Mouse (Mus musculus) bone marrow, adult 2 months (tissue): ENCODE results near the gene Adprhl2. TPM values are rescaled to one million over a fixed set of nuclear protein-coding genes. Genes with fewer than 3 reads are reported as not detected.

Experiments used
- H3K27ac ChIP-seq: fragments of 200-500 bp; 2 replicates; pipeline ENCODE4 v1.5.1; 2012; ENCODE audit warnings: low read depth, mild to moderate bottlenecking, control low read depth, inconsistent platforms, low read length; ENCODE audit not compliant: control insufficient read depth, poor library complexity, insufficient read depth
- H3K4me1 ChIP-seq: fragments of 200-500 bp; 2 replicates; pipeline ENCODE4 v1.6.1; 2011; ENCODE audit warnings: low read length; ENCODE audit not compliant: control insufficient read depth, insufficient read depth
- H3K4me3 ChIP-seq: fragments of 200-500 bp; replicated peaks from 2 replicates; pipeline ENCODE3; 2011; ENCODE audit warnings: mild to moderate bottlenecking, low read depth, low read length, control low read depth; ENCODE audit not compliant: control insufficient read depth
- CTCF ChIP-seq: fragments of 200-500 bp; IDR thresholded peaks from 2 replicates; pipeline ENCODE4 v1.5.1; 2011; ENCODE audit warnings: low read length, control low read depth; ENCODE audit not compliant: control insufficient read depth, insufficient read depth
- POLR2A ChIP-seq: fragments of 200-500 bp; IDR thresholded peaks from 2 replicates; pipeline ENCODE4 v1.6.1; 2011; ENCODE audit warnings: low read depth, mild to moderate bottlenecking, control low read depth, low read length, borderline replicate concordance; ENCODE audit not compliant: control insufficient read depth
- WGBS: fragments of 180-500 bp; shearing (Covaris S2); methylation state at CpG from one replicate; pipeline ENCODE4 v1.1.7; 2018; 5-methylcytosine and 5-hydroxymethylcytosine counted together
- polyA plus RNA-seq: library from polyadenylated mRNA; stranded (reverse); fragments of >200 nt; gene quantifications from 2 replicates; pipeline ENCODE4 v1.2.4, GENCODE M21; 2011; ENCODE audit warnings: low replicate concordance; ENCODE audit not compliant: missing spikeins, insufficient read depth, insufficient read length

Adprhl2 gene
- polyA plus RNA-seq, 1 experiment, result 20.2 TPM

GRCm38 (mm10) chr4:126283582-126283981 lies 37.9 kb downstream of the Adprhl2 start:
- no peak for TF ChIP-seq POLR2A
- TF ChIP-seq CTCF, result no peak
- no peak overlapping the region for H3K4me3 ChIP-seq
- 73% methylated on average over 8 of the region's 8 CpGs for WGBS
- H3K4me1 ChIP-seq, result no peaks in the 10 kb centered on the region; the same call in none of the 2 replicates
- H3K27ac ChIP-seq, result no peak overlapping the region

GRCm38 (mm10) chr4:126281706-126282105 lies 39.8 kb downstream of the Adprhl2 start:
- no peak overlapping the region for H3K4me3 ChIP-seq
- H3K27ac ChIP-seq, result no peak overlapping the region
- 84% methylated on average over 9 of the region's 9 CpGs for WGBS
- no peak for TF ChIP-seq POLR2A
- TF ChIP-seq CTCF, result no peak
- no peaks in the 10 kb centered on the region; the same call in none of the 2 replicates for H3K4me1 ChIP-seq

GRCm38 (mm10) chr4:126278961-126279360 lies 42.5 kb downstream of the Adprhl2 start:
- 83% methylated on average over 9 of the region's 9 CpGs for WGBS
- TF ChIP-seq CTCF (no peak), POLR2A (no peak)
- Histone ChIP-seq H3K27ac (no peak overlapping the region), H3K4me1 (no peaks in the 10 kb centered on the region; the same call in 1 of the 2 replicates), H3K4me3 (no peak overlapping the region)

GRCm38 (mm10) chr4:126278565-126278915 lies 43.0 kb downstream of the Adprhl2 start:
- no peaks in the 10 kb centered on the region for H3K4me1 ChIP-seq
- 83% methylated on average over 9 of the region's 9 CpGs for WGBS
- TF ChIP-seq POLR2A (no peak), CTCF (no peak)

GRCm38 (mm10) chr4:126277906-126278564 lies 43.5 kb downstream of the Adprhl2 start:
- Histone ChIP-seq H3K27ac (no peak overlapping the region), H3K4me3 (no peak overlapping the region), H3K4me1 (no peaks in the 10 kb centered on the region)
- 17% methylated on average over 13 of the region's 13 CpGs for WGBS
- TF ChIP-seq CTCF, result peak; percentile 65
- TF ChIP-seq POLR2A, result no peak

More at GRCm38 (mm10) chr4:126278565-126278915, 43.0 kb downstream of the Adprhl2 start:
- no peak overlapping the region for H3K27ac ChIP-seq
- H3K4me3 ChIP-seq, result no peak overlapping the region

GRCm38 (mm10) chr4:126275681-126276131 lies 45.8 kb downstream of the Adprhl2 start:
- no peak for TF ChIP-seq POLR2A
- TF ChIP-seq CTCF, result no peak
- no peak overlapping the region for H3K4me3 ChIP-seq
- no peaks in the 10 kb centered on the region for H3K4me1 ChIP-seq
- H3K27ac ChIP-seq, result no peak overlapping the region
- WGBS, result 89% methylated on average over 13 of the region's 13 CpGs

GRCm38 (mm10) chr4:126275081-126275480 lies 46.4 kb downstream of the Adprhl2 start:
- H3K27ac ChIP-seq, result no peak overlapping the region
- 88% methylated on average over 4 of the region's 4 CpGs for WGBS
- H3K4me3 ChIP-seq, result no peak overlapping the region
- no peak for TF ChIP-seq CTCF
- TF ChIP-seq POLR2A, result no peak
- no peaks in the 10 kb centered on the region for H3K4me1 ChIP-seq

- TF ChIP-seq POLR2A (no peak), CTCF (no peak)
- Histone ChIP-seq H3K27ac (no peak overlapping the region), H3K4me1 (no peaks in the 10 kb centered on the region), H3K4me3 (no peak overlapping the region)
- WGBS, result 90% methylated on average over 13 of the region's 13 CpGs
Measured at GRCm38 (mm10) chr4:126273753-126274152, 47.8 kb downstream of the Adprhl2 start.

GRCm38 (mm10) chr4:126269292-126269691 lies 52.2 kb downstream of the Adprhl2 start:
- 76% methylated on average over 3 of the region's 3 CpGs for whole genome bisulfite sequencing

More at GRCm38 (mm10) chr4:126269292-126269691, 52.2 kb downstream of the Adprhl2 start:
- TF ChIP-seq POLR2A, result no peak
- TF ChIP-seq CTCF, result no peak
- Histone ChIP-seq H3K4me3 (no peak overlapping the region), H3K4me1 (no peaks in the 10 kb centered on the region), H3K27ac (no peak overlapping the region)

Other genes with a start within 250 kb of the Adprhl2 start
- 6.6 and 21.2 TPM in 2 replicates for gene Lsm10, start 225.1 kb downstream of the Adprhl2 start, polyA plus RNA-seq
- 7.5 and 14.0 TPM in 2 replicates for gene Stk40, start 217.7 kb downstream of the Adprhl2 start, polyA plus RNA-seq
- 5.7 and 7.1 TPM in 2 replicates for gene Eva1b, start 174.0 kb downstream of the Adprhl2 start, polyA plus RNA-seq
- 1.0 TPM in 1 of 2 replicates, not detected in the other for gene Sh3d21, start 158.2 kb downstream of the Adprhl2 start, polyA plus RNA-seq
- gene Thrap3, start 118.9 kb downstream of the Adprhl2 start, polyA plus RNA-seq, result 133 and 198 TPM in 2 replicates
- gene Map7d1, start 65.4 kb downstream of the Adprhl2 start, polyA plus RNA-seq, result 28.7 and 45.5 TPM in 2 replicates
- gene Trappc3, start 59.4 kb downstream of the Adprhl2 start, polyA plus RNA-seq, result 24.1 and 32.5 TPM in 2 replicates
- gene Col8a2, start 34.9 kb downstream of the Adprhl2 start, polyA plus RNA-seq, result 0.57 TPM in 1 of 2 replicates, not detected in the other
- gene Tekt2, start 4.0 kb upstream of the Adprhl2 start, polyA plus RNA-seq, result 0.65 TPM in 1 of 2 replicates, not detected in the other
- 1.9 and 5.2 TPM in 2 replicates for gene Ago3, start 107.9 kb upstream of the Adprhl2 start, polyA plus RNA-seq
- 5.9 and 15.4 TPM in 2 replicates for gene Ago1, start 146.9 kb upstream of the Adprhl2 start, polyA plus RNA-seq
- gene Ago4, start 211.8 kb upstream of the Adprhl2 start, polyA plus RNA-seq, result 1.5 and 3.5 TPM in 2 replicates
- 44.5 and 66.4 TPM in 2 replicates for gene Clspn, start 235.2 kb upstream of the Adprhl2 start, polyA plus RNA-seq